Mouse (Mus musculus) midbrain, embryonic 13.5 days (tissue): ENCODE measurements at regions not wholly inside any gene's neighbourhood (a gene's known extent, or its start where the extent isn't known, plus 50 kb on each side); places are given as distances from the start of the nearest gene placed in this dataset.

Source experiments
- ATAC-seq: fragments of 200-750 bp; cut with Nextera tagmentation; 2 replicates; pipeline ENCODE4 v1.8.0; 2017; ENCODE audit warnings: mild to moderate bottlenecking, moderate TSS enrichment, moderate library complexity
- H3K27ac ChIP-seq: fragments of 300-500 bp; sonication (generic); 2 replicates; pipeline ENCODE4 v1.5.1; 2015; ENCODE audit warnings: inconsistent platforms, mild to moderate bottlenecking, moderate library complexity
- H3K27me3 ChIP-seq: fragments of 300-500 bp; sonication (generic); 2 replicates; pipeline ENCODE4 v1.6.1; 2015; ENCODE audit warnings: mild to moderate bottlenecking, inconsistent platforms
- H3K36me3 ChIP-seq: fragments of 300-500 bp; sonication (generic); 2 replicates; pipeline ENCODE4 v1.6.1; 2015; ENCODE audit warnings: mild to moderate bottlenecking, inconsistent platforms
- H3K4me1 ChIP-seq: fragments of 300-500 bp; sonication (generic); replicated peaks from 2 replicates; pipeline ENCODE4 v1.6.1; 2015; ENCODE audit warnings: inconsistent platforms
- H3K4me2 ChIP-seq: fragments of 300-500 bp; sonication (generic); replicated peaks from 2 replicates; pipeline ENCODE4 v1.6.1; 2015; ENCODE audit warnings: moderate library complexity, mild to moderate bottlenecking, inconsistent platforms
- H3K4me3 ChIP-seq: fragments of 300-500 bp; sonication (generic); replicated peaks from 2 replicates; pipeline ENCODE4 v1.5.1; 2015; ENCODE audit warnings: mild to moderate bottlenecking, inconsistent platforms
- H3K9ac ChIP-seq: fragments of 300-500 bp; sonication (generic); replicated peaks from 2 replicates; pipeline ENCODE4 v1.6.1; 2015; ENCODE audit warnings: mild to moderate bottlenecking, inconsistent platforms
- H3K9me3 ChIP-seq: fragments of 300-500 bp; sonication (generic); 2 replicates; pipeline ENCODE4 v1.6.1; 2016; ENCODE audit warnings: mild to moderate bottlenecking, inconsistent platforms
- WGBS: fragments of 180-500 bp; shearing (Covaris S2); methylation state at CpG from one replicate; pipeline ENCODE4 v1.1.7; 2015; 5-methylcytosine and 5-hydroxymethylcytosine counted together

- no peak overlapping the region for H3K4me3 ChIP-seq
- H3K9me3 ChIP-seq, result no peaks in the 10 kb centered on the region
- no peaks in the 10 kb centered on the region for H3K4me1 ChIP-seq
- no peak overlapping the region for H3K9ac ChIP-seq
- 84% methylated on average over 5 of the region's 5 CpGs for WGBS
- no peak overlapping the region for H3K4me2 ChIP-seq
- H3K36me3 ChIP-seq, result no peaks in the 10 kb centered on the region
- no peaks in the 10 kb centered on the region for H3K27me3 ChIP-seq
- no peak for ATAC-seq
- no peak overlapping the region for H3K27ac ChIP-seq
These were observed 78.9 kb upstream of the 1700066M21Rik start for GRCm38 (mm10) chr1:57298557-57298956.

- 72% methylated on average over 8 of the region's 8 CpGs for WGBS
- Histone ChIP-seq H3K9ac (no peak overlapping the region), H3K4me2 (no peak overlapping the region), H3K27ac (no peak overlapping the region), H3K4me1 (no peaks in the 10 kb centered on the region), H3K36me3 (no peaks in the 10 kb centered on the region), H3K9me3 (no peaks in the 10 kb centered on the region), H3K4me3 (no peak overlapping the region), H3K27me3 (no peaks in the 10 kb centered on the region)
- ATAC-seq, result no peak
These were observed 76.0 kb upstream of the 1700066M21Rik start for GRCm38 (mm10) chr1:57301260-57301979.

GRCm38 (mm10) chr1:57301980-57302331, 75.5 kb upstream of the 1700066M21Rik start:
- ATAC-seq, result no peak
- WGBS, result 90% methylated on average over 6 of the region's 6 CpGs
- no peak overlapping the region for H3K4me3 ChIP-seq

GRCm38 (mm10) chr1:57304757-57305156, 72.7 kb upstream of the 1700066M21Rik start:
- Histone ChIP-seq H3K4me1 (no peaks in the 10 kb centered on the region), H3K9me3 (no peaks in the 10 kb centered on the region), H3K36me3 (no peaks in the 10 kb centered on the region), H3K27ac (no peak overlapping the region), H3K27me3 (no peaks in the 10 kb centered on the region), H3K9ac (no peak overlapping the region), H3K4me3 (no peak overlapping the region), H3K4me2 (no peak overlapping the region)
- ATAC-seq, result no peak
- 92% methylated on average over 2 of the region's 2 CpGs for WGBS

More at GRCm38 (mm10) chr1:57301980-57302331, 75.5 kb upstream of the 1700066M21Rik start:
- no peaks in the 10 kb centered on the region for H3K4me1 ChIP-seq
- no peaks in the 10 kb centered on the region for H3K36me3 ChIP-seq
- no peaks in the 10 kb centered on the region for H3K27me3 ChIP-seq
- H3K9me3 ChIP-seq, result no peaks in the 10 kb centered on the region
- no peak overlapping the region for H3K27ac ChIP-seq
- no peak overlapping the region for H3K4me2 ChIP-seq
- H3K9ac ChIP-seq, result no peak overlapping the region

DNA sequence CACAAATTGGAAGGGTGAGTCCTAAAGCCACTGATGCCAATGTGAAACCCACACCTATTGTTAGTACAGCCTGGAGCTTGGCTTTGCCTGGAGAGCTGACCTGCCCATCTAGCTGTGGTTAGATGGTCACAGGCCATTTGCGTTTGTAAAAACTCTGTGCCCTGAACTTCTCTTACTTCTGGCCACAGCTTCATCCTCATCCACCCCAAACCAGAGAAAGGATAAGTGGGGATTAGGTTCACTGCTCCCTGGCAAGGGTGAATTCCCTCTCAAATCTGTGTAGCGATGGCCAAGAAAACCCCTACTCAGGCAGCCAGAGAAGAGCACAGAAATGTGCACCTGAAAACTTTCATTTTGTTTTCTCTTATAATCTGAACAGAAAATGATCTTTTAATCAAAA, 54.9 kb upstream of the 1700066M21Rik start:
- H3K27ac ChIP-seq, result no peak overlapping the region
- H3K4me2 ChIP-seq, result no peak overlapping the region
- no peak overlapping the region for H3K9ac ChIP-seq
- no peaks in the 10 kb centered on the region for H3K36me3 ChIP-seq
- no peaks in the 10 kb centered on the region for H3K27me3 ChIP-seq
- WGBS, result 85% methylated on average over 2 of the region's 2 CpGs
- H3K4me3 ChIP-seq, result no peak overlapping the region
- ATAC-seq, result no peak
- no peaks in the 10 kb centered on the region for H3K4me1 ChIP-seq
- H3K9me3 ChIP-seq, result peaks cover 6% of the 10 kb centered on the region; the same call in 1 of the 2 replicates

GRCm38 (mm10) chr1:57323118-57323517, 54.3 kb upstream of the 1700066M21Rik start:
- H3K27ac ChIP-seq, result no peak overlapping the region
- 84% methylated on average over 2 of the region's 2 CpGs for WGBS
- H3K4me1 ChIP-seq, result no peaks in the 10 kb centered on the region
- peaks cover 3% of the 10 kb centered on the region; the same call in 1 of the 2 replicates for H3K9me3 ChIP-seq
- H3K9ac ChIP-seq, result no peak overlapping the region
- ATAC-seq, result no peak
- no peaks in the 10 kb centered on the region for H3K27me3 ChIP-seq
- no peak overlapping the region for H3K4me2 ChIP-seq
- H3K36me3 ChIP-seq, result no peaks in the 10 kb centered on the region
- no peak overlapping the region for H3K4me3 ChIP-seq

GRCm38 (mm10) chr1:57325585-57326165, 51.7 kb upstream of the 1700066M21Rik start:
- WGBS, result 66% methylated on average over 6 of the region's 6 CpGs
- ATAC-seq, result no peak

More at GRCm38 (mm10) chr1:57325585-57326165, 51.7 kb upstream of the 1700066M21Rik start:
- Histone ChIP-seq H3K4me2 (no peak overlapping the region), H3K9me3 (no peaks in the 10 kb centered on the region), H3K27ac (no peak overlapping the region), H3K9ac (no peak overlapping the region), H3K4me3 (no peak overlapping the region), H3K4me1 (0 out of 2 replicates have a peak, but pooled peaks cover 5% of the 10 kb centered on the region), H3K36me3 (no peaks in the 10 kb centered on the region), H3K27me3 (no peaks in the 10 kb centered on the region)
